Mouse (Mus musculus): ENCODE results near the gene Fem1a. TPM values are rescaled to one million over a fixed set of nuclear protein-coding genes. Genes with fewer than 3 reads are reported as not detected.

Fem1a gene
- polyA plus RNA-seq, 1 experiment from 2014 or later = 19.3 TPM

DNA sequence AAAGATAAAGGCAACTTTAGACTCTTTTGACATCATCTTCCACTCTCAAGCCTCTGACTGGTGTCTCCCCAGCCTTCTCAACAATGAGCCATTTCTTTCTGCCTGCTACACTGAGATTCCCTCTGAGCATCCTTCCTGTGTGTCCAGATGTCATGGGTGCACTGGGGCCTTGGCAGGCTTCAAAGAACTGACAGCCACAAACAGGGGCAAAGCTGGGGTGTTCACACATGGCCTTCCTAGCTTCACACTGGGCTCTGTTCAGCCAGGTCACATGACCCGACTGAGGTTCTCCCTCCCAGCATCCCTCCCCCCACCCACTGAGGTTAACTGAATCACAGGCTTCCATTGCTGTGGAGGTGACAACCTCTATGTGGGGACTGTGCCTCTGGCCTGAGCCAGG, 39.6 kb downstream of the Fem1a start:
- Histone ChIP-seq H3K27me3 (ENCODE audit: control insufficient read depth, insufficient read depth, low read length) (no peaks in the 10 kb centered on the region), H3K27ac (ENCODE audit: low read depth, low read length) (no peak overlapping the region), H3K9me3 (replicated peaks; ENCODE audit: control insufficient read depth, low read length) (no peaks in the 10 kb centered on the region), H3K9ac (ENCODE audit: low read depth, low read length) (no peak overlapping the region), H3K4me1 (ENCODE audit: control insufficient read depth, insufficient read depth, low read length) (no peaks in the 10 kb centered on the region), H3K4me2 (no peak overlapping the region), H3K4me3 (ENCODE audit: low read depth, low read length) (no peak overlapping the region), H3K36me3 (ENCODE audit: control insufficient read depth, insufficient read depth, low read length) (no peaks in the 10 kb centered on the region)
- 53% methylated on average over 1 of the region's 1 CpGs for WGBS (ENCODE audit: insufficient replicate concordance)
- ATAC-seq (replicated peaks; ENCODE audit: insufficient number of reproducible peaks, low FRiP score, low TSS enrichment) = no peak

DNA sequence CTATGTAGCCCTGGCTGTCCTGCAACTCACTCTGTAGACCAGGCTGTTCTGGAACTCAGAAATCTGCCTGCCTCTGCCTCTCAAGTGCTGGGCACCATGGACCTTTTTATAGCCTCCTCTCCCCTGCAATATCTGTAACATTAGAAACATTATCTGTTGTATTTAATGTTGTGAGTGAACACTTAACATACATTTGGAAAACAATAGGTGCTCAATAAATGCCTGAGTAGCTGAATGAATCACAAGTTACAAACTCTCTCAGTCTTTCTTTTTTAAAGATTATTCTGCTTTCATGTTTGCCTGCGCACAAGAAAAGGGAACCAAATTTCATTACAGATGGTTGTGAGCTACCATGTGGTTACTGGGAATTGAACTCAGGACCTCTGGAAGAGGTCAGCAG, 41.6 kb downstream of the Fem1a start:
- H3K9ac ChIP-seq (ENCODE audit: low read depth, low read length) = no peak overlapping the region
- H3K4me1 ChIP-seq (ENCODE audit: control insufficient read depth, insufficient read depth, low read length) = peaks cover 9% of the 10 kb centered on the region
- no peaks in the 10 kb centered on the region for H3K9me3 ChIP-seq (replicated peaks; ENCODE audit: control insufficient read depth, low read length)
- H3K27me3 ChIP-seq (ENCODE audit: control insufficient read depth, insufficient read depth, low read length) = no peaks in the 10 kb centered on the region
- H3K4me2 ChIP-seq = no peak overlapping the region
- no peak for ATAC-seq (replicated peaks; ENCODE audit: insufficient number of reproducible peaks, low FRiP score, low TSS enrichment)
- no peak overlapping the region for H3K27ac ChIP-seq (ENCODE audit: low read depth, low read length)
- no peak overlapping the region for H3K4me3 ChIP-seq (ENCODE audit: low read depth, low read length)
- 97% methylated on average over 1 of the region's 1 CpGs for WGBS (ENCODE audit: insufficient replicate concordance)
- H3K36me3 ChIP-seq (ENCODE audit: control insufficient read depth, insufficient read depth, low read length) = no peaks in the 10 kb centered on the region

DNA sequence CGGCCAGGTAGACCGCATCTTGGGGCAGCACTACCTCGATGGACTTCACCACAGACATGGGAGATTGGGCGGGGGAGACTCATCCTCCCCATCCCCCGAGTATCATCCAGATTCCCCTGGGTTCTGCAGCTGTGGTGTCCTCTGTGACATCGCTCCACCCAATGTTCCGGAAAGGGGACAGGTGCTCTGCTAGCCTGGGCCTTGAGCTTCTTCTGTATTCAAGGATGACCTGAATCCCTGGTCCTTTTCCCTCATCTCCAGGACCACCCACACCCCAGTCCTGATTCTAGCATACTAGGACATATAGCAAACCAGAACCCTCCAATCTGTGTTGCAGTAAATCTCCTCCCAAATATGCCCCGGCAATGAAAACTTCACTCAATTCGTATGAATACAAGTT, 43.6 kb downstream of the Fem1a start, which contains the start of gene Arrdc5:
Arrdc5 (minus strand) TSS at position 101 of the 400 bp plus-strand sequence.
- Histone ChIP-seq H3K9ac (ENCODE audit: low read depth, low read length) (no peak within 1 kb of the TSS), H3K4me1 (ENCODE audit: control insufficient read depth, insufficient read depth, low read length) (peaks cover 16% of the 10 kb centered on the region), H3K27me3 (ENCODE audit: control insufficient read depth, insufficient read depth, low read length) (no peaks in the 10 kb centered on the region), H3K4me3 (ENCODE audit: low read depth, low read length) (no peak within 1 kb of the TSS), H3K4me2 (no peak within 1 kb of the TSS), H3K36me3 (ENCODE audit: control insufficient read depth, insufficient read depth, low read length) (no peaks in the 10 kb centered on the region), H3K9me3 (replicated peaks; ENCODE audit: control insufficient read depth, low read length) (no peaks in the 10 kb centered on the region), H3K27ac (ENCODE audit: low read depth, low read length) (no peak within 1 kb of the TSS)
- no peak for ATAC-seq (replicated peaks; ENCODE audit: insufficient number of reproducible peaks, low FRiP score, low TSS enrichment)
- 89% methylated on average over 9 of the region's 9 CpGs for WGBS (ENCODE audit: insufficient replicate concordance)

DNA sequence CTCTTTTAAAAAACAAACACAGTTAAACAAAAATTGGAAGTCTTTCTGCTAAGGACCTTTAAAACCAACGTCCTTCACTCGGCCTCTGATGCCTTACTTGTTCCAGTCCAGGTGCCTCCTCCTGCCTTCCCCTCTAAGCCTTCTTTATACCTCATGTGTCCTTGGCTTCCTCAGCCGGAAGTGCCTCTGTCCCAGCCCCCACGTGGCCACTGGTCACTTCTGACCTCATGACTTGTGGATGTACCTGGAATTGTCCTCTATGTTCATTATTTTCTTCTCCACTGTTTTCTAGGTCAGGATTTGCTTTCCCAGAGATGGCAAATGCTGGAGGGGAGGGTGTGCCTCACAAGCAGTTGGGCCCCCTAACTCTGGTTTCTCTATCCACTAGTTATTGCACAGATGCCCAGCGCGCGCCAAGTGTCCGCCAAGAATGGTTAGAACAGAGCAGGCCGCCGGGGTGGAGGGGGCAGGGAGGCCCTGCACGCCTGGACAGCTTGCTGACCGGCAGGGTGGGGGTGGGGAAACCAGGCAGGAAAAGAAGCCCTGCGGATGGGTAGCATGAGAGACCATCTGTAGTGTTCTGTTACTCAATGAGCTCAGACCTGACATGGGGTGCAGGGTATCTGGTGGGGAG, 45.9 kb downstream of the Fem1a start:
- Histone ChIP-seq H3K4me1 (ENCODE audit: control insufficient read depth, insufficient read depth, low read length) (peaks cover 25% of the 10 kb centered on the region), H3K4me3 (ENCODE audit: low read depth, low read length) (peak overlapping the region; percentile 87), H3K27ac (ENCODE audit: low read depth, low read length) (peak overlapping the region; percentile 93), H3K9me3 (replicated peaks; ENCODE audit: control insufficient read depth, low read length) (no peaks in the 10 kb centered on the region), H3K9ac (ENCODE audit: low read depth, low read length) (peak overlapping the region; percentile 89), H3K36me3 (ENCODE audit: control insufficient read depth, insufficient read depth, low read length) (peaks cover 9% of the 10 kb centered on the region; the same call in 1 of the 2 replicates), H3K27me3 (ENCODE audit: control insufficient read depth, insufficient read depth, low read length) (no peaks in the 10 kb centered on the region), H3K4me2 (peak overlapping the region; percentile 100)
- WGBS (ENCODE audit: insufficient replicate concordance) = 27% methylated on average over 13 of the region's 13 CpGs
- ATAC-seq (replicated peaks; ENCODE audit: insufficient number of reproducible peaks, low FRiP score, low TSS enrichment) = peak; percentile 64; the same call in 1 of the 2 replicates

DNA sequence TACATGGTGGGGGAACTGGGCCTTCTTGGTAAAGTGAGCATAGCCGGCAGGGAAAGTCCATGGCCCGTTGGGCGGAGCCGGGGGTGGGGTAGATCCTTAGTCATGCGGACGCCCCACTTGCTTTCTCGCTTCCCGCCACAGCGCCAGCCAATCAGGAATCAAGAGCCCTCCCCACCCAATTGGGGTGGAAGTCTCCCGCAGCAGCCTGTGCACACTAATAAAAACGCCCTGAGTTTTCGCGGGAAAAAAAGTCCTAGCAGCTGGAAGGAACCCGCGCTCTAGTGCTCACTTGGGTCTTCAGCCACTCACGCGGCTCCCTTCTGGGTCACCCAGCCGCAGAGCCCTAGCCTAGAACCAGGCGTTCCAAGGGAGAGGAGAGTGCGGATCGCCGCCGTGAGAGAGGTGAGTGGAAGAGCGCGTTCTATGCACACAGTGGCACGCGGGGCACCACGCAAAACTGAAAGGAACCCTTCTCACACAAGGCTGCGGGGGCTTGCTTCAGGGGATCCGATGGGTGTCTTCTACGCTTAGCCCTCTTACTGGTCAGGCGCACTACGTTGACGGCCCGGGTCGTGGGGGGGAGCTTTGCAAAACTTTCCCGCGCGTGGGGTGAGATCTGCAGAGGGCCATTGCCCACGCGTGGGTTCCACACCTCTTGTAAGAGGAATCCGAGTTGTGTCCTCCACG, 46.7 kb downstream of the Fem1a start, which contains the start of gene Uhrf1:
Uhrf1 (plus strand) TSS at position 162 of the 687 bp plus-strand sequence.
- H3K9ac ChIP-seq (ENCODE audit: low read depth, low read length) = peak within 1 kb of the TSS; percentile 89
- peaks cover 25% of the 10 kb centered on the region for H3K4me1 ChIP-seq (ENCODE audit: control insufficient read depth, insufficient read depth, low read length)
- no peaks in the 10 kb centered on the region for H3K9me3 ChIP-seq (replicated peaks; ENCODE audit: control insufficient read depth, low read length)
- under 1% methylated on average over 43 of the region's 43 CpGs for WGBS (ENCODE audit: insufficient replicate concordance)
- ATAC-seq (replicated peaks; ENCODE audit: insufficient number of reproducible peaks, low FRiP score, low TSS enrichment) = peak; percentile 86
- H3K27me3 ChIP-seq (ENCODE audit: control insufficient read depth, insufficient read depth, low read length) = no peaks in the 10 kb centered on the region
- H3K36me3 ChIP-seq (ENCODE audit: control insufficient read depth, insufficient read depth, low read length) = peaks cover 9% of the 10 kb centered on the region; the same call in 1 of the 2 replicates
- H3K27ac ChIP-seq (ENCODE audit: low read depth, low read length) = peak within 1 kb of the TSS; percentile 93
- H3K4me3 ChIP-seq (ENCODE audit: low read depth, low read length) = peak within 1 kb of the TSS; percentile 87
- H3K4me2 ChIP-seq = peak within 1 kb of the TSS; percentile 100

DNA sequence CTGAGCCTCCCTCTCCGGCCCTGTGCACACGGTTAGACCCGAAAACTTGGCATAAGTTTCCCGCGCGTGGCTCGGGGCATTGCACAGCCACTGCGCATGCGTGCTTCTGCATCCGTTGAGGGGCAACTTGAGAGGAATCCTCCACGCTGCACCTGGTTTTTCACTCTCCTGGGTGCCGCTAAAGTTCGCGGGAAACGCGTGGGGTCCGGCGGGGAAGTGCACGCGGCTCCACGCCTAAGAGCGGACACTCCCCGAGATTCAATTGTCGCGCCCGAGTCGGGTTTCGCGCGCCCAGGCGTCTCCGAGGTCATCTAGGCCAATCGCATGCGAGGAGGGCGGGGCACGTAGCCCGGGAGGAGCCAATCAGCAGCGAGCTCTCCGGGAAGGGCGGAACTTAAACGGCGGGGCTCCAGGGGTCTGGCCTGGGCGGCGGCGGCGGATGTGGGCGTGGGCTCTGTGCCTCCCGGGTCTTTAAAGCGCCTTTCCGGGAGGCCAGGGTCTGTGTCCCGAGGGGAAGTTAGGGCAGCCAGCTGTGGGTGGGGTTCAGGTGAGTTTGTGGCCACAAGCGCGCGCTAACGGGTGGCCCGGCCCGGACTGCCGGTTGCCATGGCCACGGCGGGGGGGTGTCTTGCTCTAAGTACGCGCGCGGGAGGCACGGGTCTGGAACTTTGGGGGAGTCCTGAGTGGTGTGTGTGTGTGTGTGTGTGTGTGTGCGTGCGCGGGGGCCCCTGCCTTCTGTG, 47.4 kb downstream of the Fem1a start:
- Histone ChIP-seq H3K36me3 (ENCODE audit: control insufficient read depth, insufficient read depth, low read length) (peaks cover 9% of the 10 kb centered on the region; the same call in 1 of the 2 replicates), H3K27ac (ENCODE audit: low read depth, low read length) (peak overlapping the region; percentile 93), H3K9me3 (replicated peaks; ENCODE audit: control insufficient read depth, low read length) (no peaks in the 10 kb centered on the region), H3K9ac (ENCODE audit: low read depth, low read length) (peak overlapping the region; percentile 89), H3K27me3 (ENCODE audit: control insufficient read depth, insufficient read depth, low read length) (no peaks in the 10 kb centered on the region), H3K4me1 (ENCODE audit: control insufficient read depth, insufficient read depth, low read length) (peaks cover 25% of the 10 kb centered on the region), H3K4me2 (peak overlapping the region; percentile 100), H3K4me3 (ENCODE audit: low read depth, low read length) (peak overlapping the region; percentile 87)
- ATAC-seq (replicated peaks; ENCODE audit: insufficient number of reproducible peaks, low FRiP score, low TSS enrichment) = peak; percentile 86
- WGBS (ENCODE audit: insufficient replicate concordance) = under 1% methylated on average over 67 of the region's 68 CpGs

DNA sequence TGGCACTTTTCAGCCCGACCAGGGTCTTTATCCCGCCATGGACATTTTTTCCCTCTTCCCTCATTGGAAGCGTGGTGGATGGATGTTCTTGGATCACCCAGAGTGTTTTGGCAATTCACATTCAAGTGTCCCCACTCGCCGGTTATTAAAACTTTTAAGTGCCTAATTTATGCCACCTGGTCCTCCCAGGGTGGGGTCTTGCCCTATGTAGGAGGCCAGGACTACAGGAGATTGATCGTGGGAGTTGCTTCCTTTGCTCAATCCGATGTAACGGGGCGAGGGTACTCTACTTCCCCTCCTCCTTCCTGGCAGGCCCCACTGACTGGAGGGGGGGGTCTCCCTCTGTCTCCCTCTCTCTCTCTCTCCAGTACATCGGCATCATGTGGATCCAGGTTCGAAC, 48.1 kb downstream of the Fem1a start:
- Histone ChIP-seq H3K27me3 (ENCODE audit: control insufficient read depth, insufficient read depth, low read length) (no peaks in the 10 kb centered on the region), H3K36me3 (ENCODE audit: control insufficient read depth, insufficient read depth, low read length) (peaks cover 14% of the 10 kb centered on the region; the same call in 1 of the 2 replicates), H3K9me3 (replicated peaks; ENCODE audit: control insufficient read depth, low read length) (no peaks in the 10 kb centered on the region), H3K27ac (ENCODE audit: low read depth, low read length) (no peak overlapping the region; the same call in 1 of the 2 replicates), H3K4me3 (ENCODE audit: low read depth, low read length) (peak overlapping the region; percentile 87), H3K4me1 (ENCODE audit: control insufficient read depth, insufficient read depth, low read length) (peaks cover 25% of the 10 kb centered on the region), H3K4me2 (peak overlapping the region; percentile 100), H3K9ac (ENCODE audit: low read depth, low read length) (peak overlapping the region; percentile 89)
- no peak for ATAC-seq (replicated peaks; ENCODE audit: insufficient number of reproducible peaks, low FRiP score, low TSS enrichment)
- WGBS (ENCODE audit: insufficient replicate concordance) = 19% methylated on average over 11 of the region's 11 CpGs

DNA sequence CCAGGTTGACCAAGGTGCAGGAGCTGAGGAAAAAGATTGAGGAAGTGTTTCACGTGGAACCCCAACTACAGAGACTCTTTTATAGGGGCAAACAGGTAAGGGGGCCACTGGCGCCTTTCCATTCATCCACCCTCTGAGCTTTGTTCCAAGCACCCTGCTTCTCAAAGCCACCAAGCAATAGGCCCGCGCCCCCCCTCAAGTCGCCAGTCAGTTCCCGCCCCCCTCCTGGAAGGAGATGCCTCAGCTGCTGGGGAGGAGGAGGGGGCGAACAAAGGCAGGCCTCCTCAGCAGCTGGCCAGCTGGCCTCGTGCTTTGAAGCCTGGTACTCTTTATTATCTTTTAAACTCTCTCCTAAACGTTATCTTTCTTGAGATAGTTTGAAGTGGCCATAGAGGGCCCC, 48.5 kb downstream of the Fem1a start:
- Histone ChIP-seq H3K9me3 (replicated peaks; ENCODE audit: control insufficient read depth, low read length) (no peaks in the 10 kb centered on the region), H3K27ac (ENCODE audit: low read depth, low read length) (no peak overlapping the region), H3K9ac (ENCODE audit: low read depth, low read length) (peak overlapping the region; percentile 89), H3K4me3 (ENCODE audit: low read depth, low read length) (peak overlapping the region; percentile 87), H3K4me1 (ENCODE audit: control insufficient read depth, insufficient read depth, low read length) (peaks cover 25% of the 10 kb centered on the region), H3K36me3 (ENCODE audit: control insufficient read depth, insufficient read depth, low read length) (peaks cover 14% of the 10 kb centered on the region; the same call in 1 of the 2 replicates), H3K27me3 (ENCODE audit: control insufficient read depth, insufficient read depth, low read length) (no peaks in the 10 kb centered on the region), H3K4me2 (peak overlapping the region; percentile 100)
- WGBS (ENCODE audit: insufficient replicate concordance) = 32% methylated on average over 9 of the region's 9 CpGs
- ATAC-seq (replicated peaks; ENCODE audit: insufficient number of reproducible peaks, low FRiP score, low TSS enrichment) = no peak
